Mouse (Mus musculus): ENCODE results near the gene Socs7. TPM values are rescaled to one million over a fixed set of nuclear protein-coding genes. Genes with fewer than 3 reads are reported as not detected.

Gene Socs7
- 19.6 and 19.8 TPM in 2 replicates for polyA plus RNA-seq (2012; rRNA removed)

GRCm38 (mm10) chr11:97361948-97362648, at the start of gene Socs7:
TSS of gene Socs7 (plus strand) at chr11:97362551.

GRCm38 (mm10) chr11:97315504-97316503, 46.5 kb upstream of the Socs7 start, which contains the start of gene Mrpl45:
TSS of gene Mrpl45 (plus strand) at chr11:97315716.

GRCm38 (mm10) chr11:97352027-97352684, 10.2 kb upstream of the Socs7 start, which contains the start of gene Gpr179:
TSS of gene Gpr179 (minus strand) at chr11:97352077.

GRCm38 (mm10) chr11:97415330-97415711, 53.0 kb downstream of the Socs7 start, which contains the start of gene Arhgap23:
TSS of gene Arhgap23 (plus strand) at chr11:97415533.

Other genes starting within 250 kb of the Socs7 start
- 0.43 and 0.75 TPM in 2 replicates for gene Tbx21, start 247.2 kb upstream of the Socs7 start, polyA plus RNA-seq (2012; rRNA removed)
- gene Tbkbp1, start 211.1 kb upstream of the Socs7 start, polyA plus RNA-seq (2012; rRNA removed): 30.1 and 40.3 TPM in 2 replicates
- gene Kpnb1, start 174.7 kb upstream of the Socs7 start, polyA plus RNA-seq (2012; rRNA removed): 32.3 and 39.8 TPM in 2 replicates
- 25.6 and 48.4 TPM in 2 replicates for gene Npepps, start 81.9 kb upstream of the Socs7 start, polyA plus RNA-seq (2012; rRNA removed)
- 8.5 and 11.9 TPM in 2 replicates for gene Mrpl45, start 46.8 kb upstream of the Socs7 start, polyA plus RNA-seq (2012; rRNA removed)
- gene Gpr179, start 10.5 kb upstream of the Socs7 start, polyA plus RNA-seq (2012; rRNA removed): 0.46 and 0.54 TPM in 2 replicates
- gene Arhgap23, start 53.0 kb downstream of the Socs7 start, polyA plus RNA-seq (2012; rRNA removed): 63.3 and 93.6 TPM in 2 replicates
- gene 4933428G20Rik, start 137.8 kb downstream of the Socs7 start, polyA plus RNA-seq (2012; rRNA removed): 0.10 and 0.15 TPM in 2 replicates
- gene Srcin1, start 213.6 kb downstream of the Socs7 start, polyA plus RNA-seq (2012; rRNA removed): 10.1 and 13.6 TPM in 2 replicates